Mouse (Mus musculus) liver, postnatal 0 days (tissue): ENCODE measurements around the gene Spata19.

ENCODE experiments used
- CTCF ChIP-seq: sonication (generic); IDR thresholded peaks from 2 replicates; pipeline ENCODE4 v1.5.1; 2016; ENCODE audit warnings: antibody characterized with exemption, low read depth
- EP300 ChIP-seq: IDR thresholded peaks from 2 replicates; pipeline ENCODE4 v1.6.1; 2016; ENCODE audit warnings: antibody characterized with exemption, low read depth, mild to moderate bottlenecking

GRCm38 (mm10) chr9:27401169-27401568 is 4.6 kb downstream of the Spata19 start:
- TF ChIP-seq CTCF (no peak), EP300 (no peak)
